Mouse (Mus musculus) urinary bladder, postnatal 36 days (tissue): ENCODE measurements at regions not wholly inside any gene's neighbourhood (a gene's known extent, or its start where the extent isn't known, plus 50 kb on each side); places are given as distances from the start of the nearest gene placed in this dataset.

Experiments used
- DNase-seq, 2 experiments: peaks; one replicate each; pipeline ENCODE4 v3.0.0; 2022; ENCODE audit warnings: low spot score in 2 of 2, mixed read lengths in 1 of 2

DNA sequence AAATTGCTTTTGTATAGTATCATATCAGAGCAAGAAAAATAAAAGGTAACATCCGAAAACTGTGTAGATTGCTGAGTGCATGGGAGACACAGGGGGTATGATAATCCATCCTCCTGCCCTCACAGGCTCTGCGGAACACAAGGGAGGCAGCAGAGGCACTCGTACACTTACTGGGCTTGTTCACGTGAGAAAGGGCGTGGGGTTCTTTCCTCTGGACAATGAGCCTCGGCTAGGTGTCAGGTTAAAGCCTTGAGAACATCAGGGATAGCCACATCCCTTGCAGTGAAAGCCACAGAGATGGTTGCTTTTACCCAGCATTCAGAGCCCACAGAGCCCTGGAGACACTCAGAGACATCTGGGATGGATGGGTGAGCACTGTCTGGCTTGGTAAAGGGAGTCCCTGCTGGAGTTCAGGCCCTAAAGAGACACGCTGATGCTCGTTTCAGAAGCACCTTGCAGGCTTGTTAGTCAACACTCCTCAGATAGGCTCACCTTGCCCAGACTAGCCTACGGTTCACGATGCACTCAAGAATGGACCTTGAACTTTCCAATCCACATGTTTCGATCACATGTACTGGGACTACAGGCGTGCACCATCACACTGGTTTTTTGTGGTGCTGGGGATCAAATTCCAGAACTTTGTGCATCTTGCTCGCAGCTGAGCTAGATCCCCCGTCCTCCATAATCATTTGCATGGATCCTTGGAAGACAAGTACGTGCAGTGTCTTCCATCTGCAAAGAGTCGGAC lies 83.5 kb upstream of the Spin1 start:
- DNase-seq = no peak

DNA sequence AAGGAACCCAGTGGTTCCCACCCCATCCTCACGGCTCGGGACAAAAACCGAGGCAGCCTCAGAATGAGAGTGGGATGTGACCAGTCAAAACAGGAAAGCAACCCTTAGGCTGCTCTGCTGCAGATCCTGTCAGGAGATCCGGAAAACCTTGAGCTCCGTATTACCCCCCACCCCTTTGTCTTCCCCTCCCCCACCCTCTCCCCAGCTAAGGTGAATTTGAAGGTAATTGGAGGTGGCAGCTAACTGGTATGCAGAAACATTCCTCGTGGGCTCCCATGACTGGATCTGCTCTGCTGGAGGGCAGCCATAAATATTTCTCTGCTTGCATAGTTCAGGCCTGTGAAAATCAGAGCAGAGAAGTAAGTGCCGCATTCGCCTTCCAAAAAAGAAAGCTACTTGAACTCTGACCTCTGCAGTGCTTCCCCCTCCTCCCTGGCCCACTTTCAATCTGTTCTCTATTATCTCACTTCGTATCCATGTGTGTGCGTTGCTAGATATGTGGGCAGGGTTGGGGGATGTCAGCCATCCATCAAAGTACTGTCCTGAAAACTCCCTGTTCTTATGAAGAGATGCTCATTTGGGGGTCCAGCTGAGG lies 82.9 kb upstream of the Spin1 start:
- DNase-seq = no peak

DNA sequence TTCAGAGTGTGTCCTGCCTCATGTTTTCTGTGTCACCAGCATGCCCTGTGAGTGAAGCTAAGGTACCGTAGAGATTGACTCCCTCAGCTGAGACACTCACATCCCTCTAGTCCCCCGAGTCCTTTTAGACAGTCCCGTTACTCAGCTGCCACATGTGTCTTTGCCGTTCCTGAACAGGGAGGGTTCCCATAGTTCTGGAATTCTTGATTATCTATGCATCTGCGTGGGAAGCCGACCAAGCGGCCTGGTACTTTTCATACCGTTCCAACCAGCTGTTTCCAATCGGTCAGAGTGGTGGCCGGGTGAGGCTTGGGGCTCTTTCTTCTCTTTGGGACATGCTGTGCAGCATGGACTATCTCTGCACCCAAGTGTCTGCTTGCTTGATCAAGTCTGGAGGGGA lies 82.3 kb upstream of the Spin1 start:
- DNase-seq = no peak

DNA sequence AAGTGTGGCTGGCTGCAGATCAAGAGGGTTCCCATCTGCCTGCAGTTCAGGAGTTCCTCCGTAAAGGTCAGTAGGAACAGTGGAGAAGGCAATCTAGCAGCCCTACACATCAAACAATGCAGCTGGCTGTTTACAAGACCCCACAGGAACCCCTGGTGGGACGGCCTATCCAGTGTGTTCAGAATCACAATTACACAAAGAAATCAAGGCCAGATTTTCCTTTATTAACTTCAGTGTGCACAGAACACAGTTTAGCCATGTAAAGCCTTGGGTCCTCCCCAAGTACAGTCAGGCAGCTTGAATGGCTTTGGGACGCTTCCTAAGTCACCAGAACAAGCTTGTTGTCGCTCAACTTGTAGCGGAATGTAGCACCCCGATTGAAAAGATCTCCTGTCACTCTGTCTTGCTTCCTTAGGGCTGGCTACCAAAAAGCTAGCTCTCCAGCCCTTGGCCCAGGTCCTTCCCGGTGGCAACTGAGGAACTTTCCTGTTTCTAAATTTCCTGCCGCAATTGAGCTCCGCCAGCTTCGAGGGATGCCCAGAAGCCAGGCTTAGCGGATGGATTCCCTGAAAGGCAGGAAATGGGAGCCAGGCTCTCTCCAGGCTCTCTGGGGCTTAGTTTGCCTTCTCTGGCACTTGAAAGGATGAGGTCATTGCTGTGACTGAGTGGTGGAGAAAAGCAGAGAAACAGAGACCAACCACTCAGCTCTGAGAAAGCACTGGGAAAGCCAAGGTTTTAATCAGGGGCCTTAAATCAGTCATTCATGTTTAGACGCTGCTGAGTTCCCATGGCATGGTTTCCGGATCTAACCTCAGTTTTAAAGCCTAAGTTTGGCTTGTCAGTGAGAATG lies 78.1 kb upstream of the Spin1 start:
- no peak for DNase-seq

DNA sequence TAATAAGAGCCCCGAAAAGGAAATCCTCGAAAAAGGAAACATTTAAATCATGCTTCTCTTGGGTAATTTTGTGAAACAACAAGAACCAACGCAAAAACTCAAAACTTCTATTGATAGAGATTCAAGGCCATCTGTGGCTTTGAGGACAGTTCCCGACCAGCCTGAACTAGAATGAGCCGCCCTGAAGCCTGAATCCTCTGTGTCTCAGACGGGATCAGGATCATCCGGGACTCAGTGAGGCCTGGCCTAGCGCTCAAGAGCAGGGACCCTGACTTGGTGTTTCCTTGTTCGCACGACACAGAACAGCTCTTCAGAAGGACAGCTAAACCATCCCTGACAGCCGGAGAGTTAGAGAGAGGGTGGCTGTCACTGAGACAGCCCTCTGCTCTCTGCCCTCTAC lies 77.4 kb upstream of the Spin1 start:
- no peak for DNase-seq

DNA sequence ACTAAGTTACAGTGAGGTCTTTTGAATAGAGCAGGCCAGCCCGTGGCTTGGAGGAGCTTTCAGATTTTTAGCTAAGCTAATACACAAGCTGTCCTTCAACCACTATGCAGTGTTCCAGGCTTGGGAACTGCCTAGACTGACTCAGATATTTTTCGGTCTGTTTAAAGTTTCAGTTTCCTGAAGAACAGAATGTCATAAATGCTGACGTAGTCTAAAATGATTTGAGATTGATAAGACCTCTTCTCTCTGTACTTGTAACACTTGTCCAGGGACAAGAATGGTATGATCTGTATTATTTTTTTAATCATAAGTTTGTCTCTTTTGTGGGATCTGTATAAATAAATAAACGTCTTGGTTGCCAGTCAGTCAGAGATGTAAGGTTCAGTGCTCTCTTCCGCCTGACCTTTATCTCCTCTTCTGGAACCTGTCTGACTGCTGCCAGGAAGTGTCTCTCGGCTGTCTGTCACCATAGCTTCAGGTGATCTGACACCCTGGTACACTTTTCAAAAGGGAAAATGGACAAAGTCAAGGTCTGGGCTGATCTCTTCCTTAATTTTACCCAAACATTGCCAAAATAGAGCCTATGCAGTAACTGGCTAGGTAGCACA lies 74.3 kb upstream of the Spin1 start:
- no peak for DNase-seq

DNA sequence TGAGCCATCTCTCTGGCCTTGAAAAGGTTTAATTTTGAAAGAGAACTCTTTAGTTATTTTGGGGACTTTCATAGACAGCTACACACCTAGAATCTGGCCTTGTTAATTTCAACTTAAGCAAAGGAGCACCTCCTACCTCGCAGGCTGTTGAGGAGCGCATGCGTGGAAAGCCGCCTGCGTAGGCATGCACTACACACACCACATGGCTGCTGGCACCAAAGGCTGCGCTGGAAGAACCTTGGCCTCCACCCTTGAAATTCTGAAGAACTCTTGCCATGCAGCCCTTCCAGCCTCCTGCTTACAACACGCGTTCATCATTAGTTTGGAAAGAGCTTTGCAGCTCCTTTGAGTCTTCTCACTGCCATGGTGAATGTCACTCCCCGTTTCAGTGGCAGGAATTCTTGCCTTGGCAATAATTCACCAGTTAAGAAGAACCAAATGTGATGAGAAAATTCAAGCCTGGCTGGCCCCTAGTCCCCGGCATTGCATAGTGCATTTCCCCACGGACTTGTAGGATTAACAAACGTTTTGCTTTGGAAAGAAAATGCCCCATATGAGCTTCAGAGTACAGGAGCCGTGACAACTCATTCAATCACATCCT lies 62.7 kb upstream of the Spin1 start:
- DNase-seq = peak in 1 of 2 experiments; percentile 17

DNA sequence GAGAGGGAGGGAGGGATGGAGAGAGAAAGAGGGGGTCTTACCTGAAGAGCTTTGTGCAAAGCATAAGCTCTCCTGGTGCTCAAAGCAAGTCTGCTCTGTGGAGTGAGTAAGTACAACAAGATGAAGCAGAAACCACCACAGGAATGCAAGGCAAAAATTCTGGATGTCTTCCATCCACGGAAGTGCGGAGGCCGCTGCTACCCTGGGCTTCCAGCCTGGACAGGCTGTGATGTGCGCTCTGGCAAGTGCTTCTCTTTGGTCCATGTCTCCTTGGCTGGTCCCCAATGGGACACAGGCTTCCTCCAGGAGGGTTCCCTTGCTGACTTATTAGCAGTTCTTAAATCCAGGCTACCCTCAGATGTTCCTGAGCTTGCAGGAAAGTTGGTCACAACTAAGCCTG lies 61.7 kb upstream of the Spin1 start:
- DNase-seq = no peak

DNA sequence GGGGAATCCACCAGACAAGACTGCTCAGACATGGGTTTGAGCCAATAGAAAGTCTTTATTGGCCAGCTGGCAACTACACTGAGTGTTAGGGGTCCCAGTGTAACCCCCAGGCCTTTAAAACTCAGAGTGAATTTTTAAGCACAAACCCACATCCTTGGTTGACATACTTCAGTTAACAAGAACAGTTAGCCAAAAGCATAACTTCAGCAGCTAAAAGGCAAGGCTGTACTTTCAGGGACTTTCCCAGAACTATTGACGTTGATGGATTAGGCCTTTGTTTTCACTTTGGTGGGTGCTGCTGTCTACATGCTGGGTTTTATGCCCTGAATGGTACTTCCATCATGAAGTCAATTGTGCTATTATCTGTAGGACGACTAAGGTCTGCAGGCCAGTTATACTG lies 59.6 kb upstream of the Spin1 start:
- no peak for DNase-seq

DNA sequence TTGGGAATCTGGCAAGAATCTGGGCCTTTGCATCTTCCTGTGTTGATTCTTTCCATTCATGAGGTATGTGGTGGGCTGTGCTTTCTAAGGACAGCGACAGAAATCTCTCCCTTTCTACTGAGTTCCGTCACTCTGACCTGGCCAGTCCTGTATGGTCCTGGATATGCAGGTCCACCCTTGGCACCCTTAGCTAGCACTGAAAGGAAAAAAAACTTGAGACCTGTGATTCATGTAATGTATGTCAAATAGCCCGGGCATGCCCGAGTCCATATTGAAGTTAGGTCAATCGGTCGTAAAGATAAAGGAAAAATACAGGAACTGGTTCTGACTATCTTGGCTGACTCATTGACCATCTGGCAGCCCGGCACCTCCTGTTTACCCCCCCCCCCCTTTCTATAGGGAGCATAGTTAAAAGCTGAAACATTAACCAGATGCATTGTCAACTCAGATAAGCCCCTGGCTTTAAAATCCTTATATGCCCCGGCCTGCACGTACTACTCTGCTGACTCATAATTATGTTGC lies 57.7 kb upstream of the Spin1 start:
- DNase-seq = no peak
